Mouse (Mus musculus) gonadal fat pad, adult 2 months (tissue): ENCODE data around the gene Arhgap45. TPM values are rescaled to one million over a fixed set of nuclear protein-coding genes. Genes with fewer than 3 reads are reported as not detected.

Experiments used
- DNase-seq: peaks from one replicate; pipeline ENCODE4 v3.0.0-alpha.2; 2012; ENCODE audit warnings: low read depth
- polyA plus RNA-seq: library from polyadenylated mRNA; depleted of rRNA; stranded (reverse); fragments of >200 nt; gene quantifications from 2 replicates; pipeline ENCODE4 v1.2.3, GENCODE M21; 2012

Gene Arhgap45
- polyA plus RNA-seq, 1 experiment: 20.1 TPM

GRCm38 (mm10) chr10:79986963-79987362 lies 29.5 kb upstream of the Arhgap45 start:
- no peak for DNase-seq

GRCm38 (mm10) chr10:79987771-79988505 lies 28.5 kb upstream of the Arhgap45 start:
- no peak for DNase-seq

- no peak for DNase-seq
Observed at GRCm38 (mm10) chr10:79988506-79989271, 27.8 kb upstream of the Arhgap45 start, which contains the start of gene Cnn2. Gene Cnn2 (plus strand): TSS chr10:79988584.

- DNase-seq: peak; percentile 69
Observed at GRCm38 (mm10) chr10:79989272-79989786, 27.1 kb upstream of the Arhgap45 start.

DNA sequence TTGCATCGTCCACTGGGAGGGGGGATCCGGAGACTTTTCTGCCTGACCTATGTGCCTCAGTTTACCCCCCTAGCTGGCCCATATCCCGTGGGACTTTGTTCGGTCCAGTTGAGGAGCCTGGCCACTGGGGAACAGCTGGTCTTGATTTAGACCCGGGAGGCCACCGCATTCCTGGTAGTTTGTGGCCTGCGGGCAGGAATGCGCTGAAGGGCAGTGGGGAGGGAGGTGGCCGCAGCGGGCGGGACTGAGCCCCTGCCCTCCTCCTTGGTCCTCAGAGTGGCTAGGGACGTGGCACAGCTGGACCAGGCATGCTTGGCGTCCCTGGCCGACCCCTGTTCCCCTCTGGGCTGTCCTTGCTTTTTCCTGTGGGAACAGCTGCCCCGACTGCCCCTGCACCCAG lies 26.6 kb upstream of the Arhgap45 start:
- DNase-seq: no peak

GRCm38 (mm10) chr10:79991099-79991498 lies 25.4 kb upstream of the Arhgap45 start:
- no peak for DNase-seq

DNA sequence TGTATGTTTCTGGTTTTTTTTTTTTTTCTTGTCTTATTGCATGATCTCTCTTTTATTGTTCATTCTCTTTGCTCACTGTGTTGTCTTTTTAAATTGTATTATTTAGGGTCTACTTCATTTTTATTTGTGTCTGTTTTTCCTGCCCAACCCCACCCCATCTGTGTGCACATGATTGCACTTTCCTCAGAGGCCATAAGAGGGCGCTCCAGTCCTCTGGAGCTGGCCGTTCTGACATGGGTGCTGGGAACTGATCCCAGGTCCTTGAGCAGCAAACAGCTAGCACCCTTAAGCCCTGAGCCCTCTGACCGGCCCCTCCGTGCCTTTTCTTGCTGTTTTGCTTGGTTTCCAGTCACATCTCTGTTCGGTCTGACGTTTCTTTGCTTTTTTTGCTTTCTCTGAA lies 24.9 kb upstream of the Arhgap45 start:
- DNase-seq: no peak

GRCm38 (mm10) chr10:79994397-79995115 lies 21.9 kb upstream of the Arhgap45 start:
- no peak for DNase-seq

DNA sequence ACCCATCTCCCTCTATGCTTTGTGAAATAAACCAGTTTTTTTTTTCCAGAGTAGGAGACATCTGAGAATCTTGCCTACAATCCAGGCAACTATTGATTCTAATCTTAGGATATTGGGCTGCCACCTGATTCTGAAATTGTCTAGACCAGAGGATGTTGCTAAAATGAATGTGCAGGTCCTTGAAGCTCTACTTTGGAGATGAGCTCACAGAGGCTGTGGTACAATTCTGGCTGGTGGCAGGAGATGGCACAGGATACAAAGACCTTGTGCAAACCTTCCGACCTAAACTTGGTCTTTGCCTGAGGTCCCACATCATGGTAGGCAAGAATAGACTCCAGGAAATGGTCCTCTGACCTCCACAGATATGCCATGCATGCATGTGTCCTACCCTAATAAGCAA lies 20.8 kb upstream of the Arhgap45 start:
- DNase-seq: no peak

- no peak for DNase-seq
Observed at GRCm38 (mm10) chr10:79996272-79997033, 20.0 kb upstream of the Arhgap45 start, which contains the start of gene Abca7. Gene Abca7 (plus strand): TSS chr10:79996494.

- no peak for DNase-seq
Observed at GRCm38 (mm10) chr10:79997034-79997760, 19.3 kb upstream of the Arhgap45 start.

DNA sequence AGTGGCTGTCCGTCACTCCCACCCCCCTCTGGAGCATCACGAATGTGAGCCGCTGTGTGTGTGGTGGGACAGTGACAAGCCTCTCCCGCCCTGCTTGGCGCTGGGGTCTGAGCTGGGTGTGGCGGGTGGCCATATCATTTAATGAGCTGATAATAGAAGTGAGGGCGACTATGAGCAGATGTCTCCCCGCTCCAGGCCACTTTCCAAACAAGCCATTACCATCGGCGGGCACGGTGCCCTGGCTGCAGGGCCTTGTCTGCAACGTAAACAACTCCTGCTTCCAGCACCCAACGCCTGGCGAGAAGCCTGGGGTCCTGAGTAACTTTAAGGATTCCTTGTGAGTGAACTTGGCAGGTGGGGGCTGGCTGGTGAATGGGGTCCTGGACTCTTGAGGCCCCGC lies 18.6 kb upstream of the Arhgap45 start:
- DNase-seq: no peak

GRCm38 (mm10) chr10:80001945-80002344 lies 14.5 kb upstream of the Arhgap45 start:
- DNase-seq: no peak

- DNase-seq: no peak
Observed at GRCm38 (mm10) chr10:80002829-80003228, 13.6 kb upstream of the Arhgap45 start.

DNA sequence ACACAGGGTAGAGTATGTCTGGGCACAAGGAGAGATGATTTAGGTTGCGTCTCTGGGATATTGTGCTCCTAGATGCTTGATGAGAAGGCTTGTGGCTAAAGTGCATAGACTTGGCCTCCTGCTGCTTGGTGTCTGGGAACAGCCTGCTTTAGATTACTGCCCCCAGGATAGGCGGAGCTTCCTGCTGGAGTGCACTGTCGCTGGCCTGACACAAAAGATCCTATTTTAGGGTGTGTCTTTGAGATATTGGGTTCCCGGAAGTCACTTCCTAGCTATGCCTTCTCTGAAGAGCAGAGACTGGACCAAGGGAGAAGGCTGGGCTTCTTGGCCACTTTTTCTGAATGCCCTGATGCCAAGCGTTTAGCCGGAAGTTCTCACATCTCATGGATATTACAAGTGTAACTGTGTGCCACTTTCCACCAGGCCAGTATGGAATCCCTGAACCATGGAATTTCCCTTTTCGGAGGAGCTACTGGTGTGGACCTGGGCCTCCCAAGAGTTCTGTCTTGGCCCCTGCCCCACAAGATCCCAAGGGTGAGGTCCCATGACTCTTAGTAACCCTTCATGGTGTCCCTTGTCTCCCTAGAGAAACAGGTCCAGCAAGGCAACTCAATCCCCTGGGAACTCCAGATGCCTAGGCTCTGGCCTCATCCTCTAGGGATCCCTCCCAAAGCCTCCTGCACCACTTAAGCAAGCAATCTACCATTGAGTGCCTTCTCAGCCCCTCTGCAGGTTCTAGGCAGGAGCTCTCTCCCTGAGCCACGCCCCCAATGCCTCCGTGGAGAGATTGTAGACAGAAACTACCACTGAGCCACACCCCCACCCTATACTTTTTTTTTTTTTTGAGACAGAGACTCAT lies 12.8 kb upstream of the Arhgap45 start:
- DNase-seq: no peak

- DNase-seq: no peak
Observed at GRCm38 (mm10) chr10:80004233-80004705, 12.2 kb upstream of the Arhgap45 start.

DNA sequence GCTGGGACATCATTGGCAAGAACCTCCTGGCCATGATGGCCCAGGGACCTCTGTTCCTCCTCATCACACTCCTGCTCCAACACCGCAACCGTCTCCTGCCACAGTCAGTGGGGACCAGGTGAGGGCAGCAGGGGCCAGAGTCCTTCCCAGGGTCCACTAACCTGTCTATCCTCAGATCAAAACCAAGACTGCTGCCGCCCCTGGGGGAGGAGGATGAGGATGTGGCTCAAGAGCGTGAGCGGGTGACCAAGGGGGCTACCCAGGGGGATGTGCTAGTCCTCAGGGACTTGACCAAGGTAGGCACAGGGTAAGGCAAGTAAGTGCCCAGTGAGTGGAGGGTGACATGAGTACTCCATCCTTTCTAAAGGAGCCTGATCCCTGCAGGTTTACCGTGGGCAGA lies 4.7 kb upstream of the Arhgap45 start:
- DNase-seq: no peak

DNA sequence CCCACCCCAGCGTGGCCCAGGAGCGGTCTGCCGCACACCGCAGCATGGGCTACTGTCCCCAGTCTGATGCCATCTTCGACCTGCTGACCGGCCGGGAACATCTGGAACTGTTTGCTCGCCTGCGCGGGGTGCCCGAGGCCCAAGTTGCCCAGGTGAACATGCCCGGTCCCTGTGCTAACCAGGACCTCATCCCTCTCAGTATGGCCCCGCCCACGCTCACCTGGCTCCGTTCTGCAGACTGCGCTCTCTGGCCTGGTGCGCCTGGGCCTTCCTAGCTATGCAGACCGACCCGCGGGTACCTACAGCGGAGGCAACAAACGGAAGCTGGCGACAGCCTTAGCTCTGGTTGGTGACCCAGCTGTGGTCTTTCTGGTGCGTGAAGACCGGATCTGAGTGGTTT lies 2.8 kb upstream of the Arhgap45 start:
- no peak for DNase-seq

DNA sequence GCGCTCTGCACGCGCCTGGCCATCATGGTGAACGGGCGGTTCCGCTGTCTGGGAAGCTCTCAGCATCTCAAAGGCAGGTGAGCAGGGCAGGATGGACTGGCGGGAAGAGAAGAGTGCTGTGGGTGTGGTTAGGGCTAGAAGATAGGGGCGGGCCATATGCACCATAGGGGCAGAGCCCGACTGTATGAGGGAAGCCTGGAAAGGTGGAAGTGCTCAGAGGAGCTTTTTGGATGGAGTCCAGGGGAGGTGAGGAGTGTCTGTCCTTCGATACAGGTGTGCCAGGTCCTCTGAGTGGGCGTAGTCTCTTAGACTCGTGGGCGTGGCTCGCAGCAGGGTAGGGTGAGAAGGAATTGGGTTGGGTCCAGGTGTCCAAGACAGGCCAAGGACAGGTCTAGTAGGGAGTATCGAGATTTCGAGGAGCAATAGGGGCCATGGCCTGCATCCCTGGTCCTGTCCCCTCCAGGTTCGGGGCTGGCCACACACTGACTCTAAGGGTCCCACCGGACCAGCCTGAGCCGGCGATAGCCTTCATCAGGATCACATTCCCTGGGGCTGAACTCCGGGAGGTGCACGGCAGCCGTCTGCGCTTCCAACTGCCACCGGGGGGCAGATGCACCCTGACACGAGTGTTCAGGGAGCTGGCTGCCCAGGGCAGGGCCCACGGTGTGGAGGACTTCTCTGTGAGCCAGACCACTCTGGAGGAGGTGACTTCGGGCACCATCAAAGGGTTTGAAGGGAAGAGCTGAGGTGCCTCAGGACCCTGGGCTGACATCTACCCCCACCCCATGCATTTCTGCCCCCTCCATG lies 1.8 kb upstream of the Arhgap45 start:
- DNase-seq: no peak
